Mouse (Mus musculus) forelimb bud, embryonic 11.5 days (tissue): Measurements from ENCODE around the gene Rap1b.

Experiments
- DNase-seq: peaks from one replicate; pipeline ENCODE4 v3.0.0-alpha.2; 2012; ENCODE audit warnings: low read depth, low spot score

Gene Rap1b

DNA sequence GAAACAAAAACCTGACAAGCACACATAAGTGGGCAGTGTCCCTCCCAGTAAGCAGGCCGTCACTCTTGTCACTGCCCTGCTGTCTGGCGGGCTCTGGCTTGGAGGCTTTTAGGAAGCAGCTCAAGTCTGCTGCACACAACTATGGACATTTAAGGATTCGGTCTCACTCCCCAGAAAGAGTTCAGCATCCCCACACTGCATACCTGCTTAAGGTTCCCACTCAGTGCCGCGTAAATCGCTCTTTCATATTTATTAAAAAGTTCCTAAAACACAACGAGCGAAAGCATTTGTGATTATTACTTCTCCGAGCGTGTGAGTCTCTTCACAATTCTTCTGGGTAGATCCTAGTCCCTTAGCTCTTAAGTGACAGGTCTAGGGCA is 74.7 kb downstream of the Rap1b start:
- DNase-seq, result no peak

- no peak for DNase-seq
Observed at GRCm38 (mm10) chr10:117770286-117771130, 75.3 kb downstream of the Rap1b start.

GRCm38 (mm10) chr10:117769541-117770285 is 76.1 kb downstream of the Rap1b start:
- no peak for DNase-seq

GRCm38 (mm10) chr10:117768141-117768440 is 77.7 kb downstream of the Rap1b start:
- no peak for DNase-seq

- no peak for DNase-seq
Observed at GRCm38 (mm10) chr10:117767286-117768140, 78.3 kb downstream of the Rap1b start.

DNA sequence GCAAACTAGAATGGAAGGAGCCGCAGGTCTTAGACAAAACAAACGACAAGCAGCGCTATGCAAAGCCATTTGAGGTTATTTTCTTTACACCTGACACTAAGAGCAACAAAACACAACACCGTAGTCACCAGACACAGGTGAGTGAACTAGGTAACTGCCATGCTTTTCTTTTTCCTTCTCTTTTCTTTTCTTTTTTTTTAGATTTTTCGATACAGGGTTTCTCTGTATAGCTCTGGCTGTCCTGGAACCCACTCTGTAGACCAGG is 79.0 kb downstream of the Rap1b start:
- no peak for DNase-seq

GRCm38 (mm10) chr10:117766111-117766895 is 79.5 kb downstream of the Rap1b start:
- DNase-seq, result no peak

DNA sequence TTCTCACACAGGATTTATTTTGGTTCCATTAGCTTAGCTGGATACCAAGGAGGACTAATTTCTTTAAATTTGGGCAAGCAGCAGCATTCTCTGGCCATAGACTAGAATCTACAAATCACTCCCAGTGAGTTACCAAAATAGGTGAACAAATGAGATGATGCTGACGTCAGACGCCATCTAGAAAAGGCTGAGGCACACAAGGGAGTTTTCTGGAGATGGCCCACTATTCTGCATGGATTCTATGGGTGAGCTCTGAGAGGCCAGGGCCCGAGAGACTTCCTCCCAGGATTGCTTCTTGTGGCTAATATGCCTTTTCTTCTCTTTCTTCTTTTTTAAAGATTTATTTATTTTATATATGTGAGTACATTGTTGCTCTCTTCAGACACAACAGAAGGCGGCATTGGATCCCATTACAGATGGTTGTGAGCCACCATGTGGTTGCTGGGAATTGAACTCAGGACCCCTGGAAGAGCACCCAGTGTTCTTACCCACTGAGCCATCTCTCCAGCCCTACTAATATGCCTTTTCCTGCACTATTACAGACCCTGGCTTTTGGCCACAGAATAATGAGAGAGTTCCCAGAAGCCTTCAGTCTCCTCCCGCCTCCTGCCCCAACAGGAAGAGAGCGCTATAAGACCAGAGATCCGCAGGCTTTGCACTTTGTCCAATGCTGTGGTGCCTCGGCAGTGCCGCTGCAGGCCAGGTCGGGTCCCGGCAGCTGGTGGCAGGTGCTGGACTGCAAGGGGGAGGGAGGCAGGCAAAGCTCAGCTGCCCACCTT is 80.5 kb downstream of the Rap1b start:
- DNase-seq, result no peak

GRCm38 (mm10) chr10:117764598-117764997 is 81.2 kb downstream of the Rap1b start:
- no peak for DNase-seq
